Mouse (Mus musculus) urinary bladder, adult 18-20 months (tissue): ENCODE data around the gene Gm21915.
A peak's percentile ranks its signal among the peaks of the same experiment; 100 is the strongest.

ENCODE experiments used
- DNase-seq, 2 experiments: peaks; one replicate each; pipeline ENCODE4 v3.0.0; 2022; ENCODE audit warnings: low spot score in 2 of 2, mixed read lengths in 2 of 2

The Gm21915 gene

GRCm38 (mm10) chr9:40670313-40670712 is at the start of gene Gm21915:
Gene Gm21915 (plus strand): TSS chr9:40670613.
- no peak for DNase-seq

- no peak for DNase-seq
Observed at GRCm38 (mm10) chr9:40622265-40622664, 48.1 kb upstream of the Gm21915 start.

DNA sequence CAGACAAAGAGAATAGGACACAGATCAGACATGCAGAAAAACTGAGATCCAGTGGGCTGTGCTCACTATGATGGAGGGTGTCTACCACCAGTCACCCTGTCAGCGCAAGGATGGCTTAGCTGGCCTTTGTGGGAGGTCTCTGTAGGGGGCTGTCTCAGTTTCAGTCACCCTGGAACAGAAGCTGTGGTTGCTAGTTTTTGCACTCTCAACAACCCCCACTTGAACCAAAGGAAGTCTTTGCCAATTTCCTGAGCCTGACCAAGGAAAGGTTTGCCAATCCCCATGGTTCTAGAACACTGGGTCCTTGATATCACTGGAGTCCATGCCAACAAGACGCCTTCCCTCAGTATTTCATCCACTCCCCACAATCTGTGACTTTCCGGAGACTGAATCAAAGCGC is 47.6 kb upstream of the Gm21915 start:
- DNase-seq = no peak

DNA sequence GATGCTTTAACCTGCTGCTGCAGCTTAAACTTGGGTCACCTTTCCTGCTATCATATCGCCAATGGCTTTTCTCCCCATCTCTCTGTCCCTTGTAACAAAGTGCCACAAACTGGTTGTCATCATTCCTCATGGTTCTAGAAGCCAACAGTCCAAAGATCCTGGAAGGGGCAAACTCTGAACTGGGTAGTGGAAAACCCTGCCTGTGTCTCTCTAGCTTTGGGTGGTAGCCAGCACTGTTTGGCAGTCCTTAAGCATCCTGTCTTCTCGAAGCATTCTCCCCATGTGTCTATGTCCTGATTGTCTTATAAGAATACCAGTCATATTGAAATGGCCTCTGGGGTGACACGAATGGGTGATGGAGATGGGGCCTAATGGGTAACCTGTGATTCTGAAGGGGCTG is 45.1 kb upstream of the Gm21915 start:
- DNase-seq = no peak

GRCm38 (mm10) chr9:40626566-40626965 is 43.8 kb upstream of the Gm21915 start:
- no peak for DNase-seq

DNA sequence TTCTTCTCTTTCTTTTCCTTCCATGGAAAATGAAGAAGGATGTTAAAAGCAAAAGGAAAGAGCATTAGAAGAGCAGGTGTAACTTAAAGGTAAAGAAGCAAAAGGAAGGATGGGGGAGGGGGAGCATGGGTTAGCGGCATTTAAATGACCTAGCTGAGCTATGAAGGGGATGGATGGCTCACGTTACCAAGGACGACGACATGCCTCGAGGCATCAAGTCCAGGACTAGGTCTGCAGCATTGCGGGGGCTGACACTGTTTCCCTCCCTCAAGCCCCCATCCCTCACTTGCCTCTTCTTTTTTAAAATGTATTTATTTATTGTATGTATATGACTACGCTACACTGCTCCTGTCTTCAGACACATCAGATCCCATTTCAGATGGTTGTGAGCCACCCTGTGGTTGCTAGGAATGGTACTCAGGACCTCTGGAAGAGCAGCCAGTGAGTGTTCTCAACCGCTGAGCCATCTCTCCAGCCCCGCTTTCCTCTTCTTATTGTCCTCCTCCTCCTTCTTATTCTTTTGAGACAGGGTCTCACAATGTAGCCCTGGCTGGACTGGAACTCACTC is 43.2 kb upstream of the Gm21915 start:
- no peak for DNase-seq

- no peak for DNase-seq
Observed at GRCm38 (mm10) chr9:40628130-40629069, 42.0 kb upstream of the Gm21915 start.

- DNase-seq = no peak
Observed at GRCm38 (mm10) chr9:40629441-40629840, 41.0 kb upstream of the Gm21915 start.

- DNase-seq = no peak
Observed at GRCm38 (mm10) chr9:40631101-40631500, 39.3 kb upstream of the Gm21915 start.

DNA sequence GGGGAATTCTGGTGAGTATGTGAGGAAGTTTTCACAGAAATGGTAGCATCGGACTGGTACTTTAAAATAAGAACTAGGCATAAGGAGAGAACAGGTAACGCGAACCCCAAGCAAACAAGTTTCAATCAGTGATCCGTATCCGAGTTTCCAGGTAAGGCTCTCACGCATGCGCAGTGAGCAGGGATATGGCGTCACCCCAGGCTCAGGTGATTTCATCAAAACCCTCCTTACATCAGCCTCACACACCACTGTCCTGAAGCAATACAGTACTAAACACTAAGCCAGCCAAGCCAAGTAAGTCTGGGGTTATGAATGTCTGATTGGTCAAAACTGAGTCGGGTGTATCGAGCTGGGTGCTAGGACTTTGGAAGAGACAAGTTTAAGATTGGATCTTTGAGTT is 38.9 kb upstream of the Gm21915 start:
- DNase-seq = no peak

- DNase-seq = peak; percentile 35 to 40
Observed at GRCm38 (mm10) chr9:40636054-40636453, 34.4 kb upstream of the Gm21915 start.

GRCm38 (mm10) chr9:40637705-40638393 is 32.6 kb upstream of the Gm21915 start:
- DNase-seq = no peak

GRCm38 (mm10) chr9:40638394-40639049 is 31.9 kb upstream of the Gm21915 start:
- DNase-seq = no peak

- DNase-seq = no peak
Observed at GRCm38 (mm10) chr9:40639536-40640187, 30.8 kb upstream of the Gm21915 start.

DNA sequence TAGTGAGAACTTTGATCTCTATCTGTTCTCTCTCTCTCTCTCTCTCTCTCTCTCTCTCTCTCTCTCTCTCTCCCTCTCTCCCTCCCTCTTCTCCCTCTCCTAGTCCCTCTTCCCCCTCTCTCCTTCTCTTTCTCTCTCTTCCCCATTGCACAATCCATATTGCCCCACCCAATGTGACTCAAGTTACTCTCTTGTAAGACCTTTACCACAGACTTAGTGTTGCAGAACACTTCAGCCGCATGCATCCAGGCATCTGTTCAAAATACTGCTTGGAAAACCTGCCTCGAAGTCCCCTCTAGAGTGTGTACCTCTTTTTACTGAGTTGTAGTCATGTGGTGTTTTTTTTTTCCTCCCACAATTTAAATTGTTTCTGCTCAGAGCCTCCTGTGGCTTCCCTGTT is 29.1 kb upstream of the Gm21915 start:
- DNase-seq = no peak

DNA sequence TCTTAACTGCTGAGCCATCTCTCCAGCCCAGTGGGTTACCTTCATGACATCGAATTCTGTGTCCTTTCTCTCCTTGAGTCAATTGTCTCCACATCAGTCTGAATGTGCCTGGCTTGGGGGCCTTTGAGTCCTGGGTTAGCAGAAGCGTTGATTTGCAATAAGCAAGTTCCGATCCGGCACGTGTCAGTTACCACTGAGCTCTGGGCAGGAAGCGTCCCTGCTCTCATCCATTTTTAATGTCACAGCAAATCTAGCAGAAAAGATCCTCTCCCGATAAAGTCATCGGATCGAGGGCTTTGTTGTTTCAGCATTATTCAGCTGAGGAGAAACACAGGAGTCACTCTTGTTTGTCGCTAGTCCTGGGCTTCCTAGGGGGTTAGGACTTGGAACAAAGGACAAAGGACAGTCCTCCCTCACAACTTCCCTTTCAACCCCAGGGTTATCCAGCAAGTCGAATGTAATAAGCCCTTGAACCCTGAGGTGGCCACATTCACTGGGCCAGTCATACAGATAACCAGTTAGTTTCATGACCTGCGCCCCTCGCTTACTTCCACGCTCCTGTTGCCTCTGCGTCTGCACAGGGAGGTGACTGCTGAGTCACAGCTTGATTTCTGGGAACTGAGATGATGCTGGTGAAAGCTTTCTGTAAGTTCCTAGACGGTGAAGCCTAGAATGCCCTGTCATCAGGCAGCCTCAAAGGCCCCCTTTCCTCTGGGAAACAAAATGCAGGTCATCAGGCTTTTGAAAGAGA is 27.8 kb upstream of the Gm21915 start:
- DNase-seq = no peak

DNA sequence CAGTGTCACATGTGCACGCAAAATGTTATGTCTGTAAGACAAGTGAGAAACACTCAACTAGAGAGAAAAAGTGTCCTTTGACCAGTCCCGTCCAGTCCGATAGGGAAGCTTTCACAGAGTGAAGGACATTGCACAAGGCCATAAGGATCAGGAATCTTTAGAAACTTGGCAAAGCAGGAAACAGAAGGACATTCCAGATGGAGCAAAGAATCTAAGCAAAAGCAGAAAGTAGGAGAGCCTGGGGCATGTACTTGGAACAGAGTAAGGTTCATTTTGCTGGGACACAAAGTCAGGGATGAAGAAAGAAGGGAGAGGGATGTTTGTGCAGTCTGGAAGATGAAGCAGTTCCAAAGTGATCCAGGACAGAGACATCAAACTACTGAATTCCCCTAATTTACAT is 21.0 kb upstream of the Gm21915 start:
- no peak for DNase-seq

- no peak for DNase-seq
Observed at GRCm38 (mm10) chr9:40649983-40650382, 20.4 kb upstream of the Gm21915 start.

GRCm38 (mm10) chr9:40651239-40651859 is 19.1 kb upstream of the Gm21915 start:
- DNase-seq = no peak

DNA sequence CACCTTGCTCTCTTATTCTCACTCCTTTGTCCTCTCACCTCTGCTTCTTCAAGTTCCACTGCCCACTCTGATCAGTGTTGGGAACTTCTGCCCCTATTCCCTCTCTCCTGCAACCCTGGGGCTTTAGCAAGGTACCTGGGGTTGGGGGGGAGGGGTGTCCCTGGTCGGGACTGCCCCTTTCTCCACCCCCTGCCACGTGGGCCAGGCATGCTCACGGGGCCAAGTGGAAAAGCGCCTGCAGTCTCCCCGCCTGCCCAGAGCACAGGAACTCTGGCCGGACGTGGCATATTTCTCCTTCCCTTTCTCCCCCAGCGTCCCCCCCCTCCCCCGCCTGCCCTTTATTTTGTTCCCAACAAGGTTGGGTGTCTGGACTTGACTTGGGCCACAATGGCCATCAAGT is 17.7 kb upstream of the Gm21915 start:
- DNase-seq = no peak
